In genomic region chr2:32428262-32428722, GRCm38 (mm10) we compare ENCODE assay signal across 8 mouse cellular contexts. TPM values are rescaled to one million over a fixed set of nuclear protein-coding genes. Genes with fewer than 3 reads are reported as not detected.
A peak's percentile ranks its signal among the peaks of the same experiment; 100 is the strongest.
DNase-seq lines count a peak whose midpoint lies in the region; ATAC-seq and TF ChIP-seq lines count a peak whose summit lies in the region.

No protein-coding gene starts in this region.

- no peak for ATAC-seq in cerebellum, adult (ENCODE audit: insufficient number of reproducible peaks, low FRiP score, low TSS enrichment)
- peak; percentile 73 for ATAC-seq in embryonic facial prominence, embryonic 15.5 days (ENCODE audit: insufficient number of reproducible peaks, low FRiP score, low TSS enrichment, low read depth)
- peak; percentile 84 for ATAC-seq in intestine, postnatal 0 days
- peak; percentile 76 for ATAC-seq in stomach, embryonic 15.5 days (ENCODE audit: insufficient read depth, low FRiP score, low read depth)

- H3K9ac ChIP-seq in embryonic facial prominence, embryonic 15.5 days, result peak overlapping the region; percentile 15; the same call in 1 of the 2 replicates
- H3K9ac ChIP-seq in intestine, postnatal 0 days (ENCODE audit: low read depth, low read length), result no peak overlapping the region
- H3K9ac ChIP-seq in stomach, embryonic 15.5 days, result no peak overlapping the region

- peak overlapping the region; percentile 32 for H3K4me3 ChIP-seq in cerebellum, adult 2 months (replicated peaks; ENCODE audit: insufficient read depth, low read depth, low read length)
- peak overlapping the region; percentile 13; the same call in 1 of the 2 replicates for H3K4me3 ChIP-seq in embryonic facial prominence, embryonic 15.5 days (replicated peaks)
- no peak overlapping the region for H3K4me3 ChIP-seq in intestine, postnatal 0 days (ENCODE audit: low read depth, low read length)
- peak overlapping the region; percentile 8; the same call in 1 of the 2 replicates for H3K4me3 ChIP-seq in stomach, embryonic 15.5 days (replicated peaks)

- H3K27ac ChIP-seq in cerebellum, adult 2 months (ENCODE audit: insufficient read depth, low read length), result no peak overlapping the region
- peak overlapping the region; percentile 84 for H3K27ac ChIP-seq in embryonic facial prominence, embryonic 15.5 days (replicated peaks)
- peak overlapping the region; percentile 75 for H3K27ac ChIP-seq in intestine, postnatal 0 days (ENCODE audit: low read depth, low read length)
- H3K27ac ChIP-seq in stomach, embryonic 15.5 days, result peak overlapping the region; percentile 83

- TF ChIP-seq CTCF in cerebellum, adult 2 months (IDR thresholded peaks at IDR 0.05; ENCODE audit: borderline replicate concordance, insufficient read depth, low read depth, low read length), result no peak
- no peak for TF ChIP-seq CTCF in intestine, postnatal 0 days (IDR thresholded peaks at IDR 0.05; ENCODE audit: low read depth)

- WGBS in cerebellum, adult 2 months, result 37% methylated on average over 8 of the region's 8 CpGs
- 42% methylated on average over 8 of the region's 8 CpGs for WGBS in embryonic facial prominence, embryonic 15.5 days
- 22% methylated on average over 8 of the region's 8 CpGs for WGBS in intestine, postnatal 0 days
- WGBS in stomach, embryonic 15.5 days, result 40% methylated on average over 8 of the region's 8 CpGs

- peak in 1 of 2 experiments; percentile 49 for DNase-seq in cerebellum, adult 2 months
- peak; percentile 65 for DNase-seq in 3134 (ENCODE audit: extremely low read depth, insufficient read length, low spot score)
- DNase-seq in lung, postnatal 14 days, result peak; percentile 26
- no peak for DNase-seq in Muller cell, postnatal 12 days (ENCODE audit: inconsistent ontology term)

- H3K9me3 ChIP-seq in embryonic facial prominence, embryonic 15.5 days (replicated peaks), result no peaks in the 10 kb centered on the region
- no peaks in the 10 kb centered on the region for H3K9me3 ChIP-seq in intestine, postnatal 0 days (ENCODE audit: control insufficient read depth)
- H3K9me3 ChIP-seq in stomach, embryonic 15.5 days, result no peaks in the 10 kb centered on the region

- no peaks in the 10 kb centered on the region for H3K36me3 ChIP-seq in embryonic facial prominence, embryonic 15.5 days
- no peaks in the 10 kb centered on the region for H3K36me3 ChIP-seq in intestine, postnatal 0 days (ENCODE audit: control insufficient read depth, insufficient read depth)
- no peaks in the 10 kb centered on the region for H3K36me3 ChIP-seq in stomach, embryonic 15.5 days

- H3K4me1 ChIP-seq in cerebellum, adult 2 months (ENCODE audit: control insufficient read depth, insufficient read depth, low read length), result peaks cover 23% of the 10 kb centered on the region
- H3K4me1 ChIP-seq in embryonic facial prominence, embryonic 15.5 days, result peaks cover 74% of the 10 kb centered on the region
- H3K4me1 ChIP-seq in intestine, postnatal 0 days (replicated peaks; ENCODE audit: control insufficient read depth, insufficient read depth, low read length), result peaks cover 18% of the 10 kb centered on the region
- H3K4me1 ChIP-seq in stomach, embryonic 15.5 days, result peaks cover 57% of the 10 kb centered on the region

- TF ChIP-seq POLR2A in cerebellum, adult 2 months (IDR thresholded peaks at IDR 0.05; ENCODE audit: borderline replicate concordance, insufficient read depth, low read length), result 0 out of 2 replicates have a peak, but pooled peaks have one; percentile 11

- peak overlapping the region; percentile 28 for H3K4me2 ChIP-seq in embryonic facial prominence, embryonic 15.5 days (replicated peaks)
- H3K4me2 ChIP-seq in intestine, postnatal 0 days (replicated peaks; ENCODE audit: low read depth), result peak overlapping the region; percentile 55
- peak overlapping the region; percentile 40 for H3K4me2 ChIP-seq in stomach, embryonic 15.5 days

- H3K27me3 ChIP-seq in cerebellum, adult 2 months (ENCODE audit: control insufficient read depth, insufficient read depth, low read length), result no peaks in the 10 kb centered on the region
- H3K27me3 ChIP-seq in embryonic facial prominence, embryonic 15.5 days, result no peaks in the 10 kb centered on the region
- H3K27me3 ChIP-seq in intestine, postnatal 0 days (replicated peaks; ENCODE audit: control insufficient read depth, insufficient read depth, low read length), result no peaks in the 10 kb centered on the region
- no peaks in the 10 kb centered on the region for H3K27me3 ChIP-seq in stomach, embryonic 15.5 days (replicated peaks)

RNA-seq across cellular contexts. Expression of gene Naif1, which starts 22.0 kb away (rescaled TPM):
- polyA plus RNA-seq in cerebellum, adult 2 months (2012; rRNA removed), result 3.3 TPM in 2 replicates
- polyA plus RNA-seq in embryonic facial prominence, embryonic 15.5 days (2015; fragmentation: Nextera tagmentation; extraction: Ambion mirVana), result 6.2 and 6.5 TPM in 2 replicates
- 2.9 and 3.2 TPM in 2 replicates for polyA plus RNA-seq in intestine, postnatal 0 days (2015; fragmentation: Nextera tagmentation; extraction: Ambion mirVana)
- polyA plus RNA-seq in stomach, embryonic 15.5 days (2015; fragmentation: Nextera tagmentation; extraction: Ambion mirVana), result 5.1 and 5.4 TPM in 2 replicates

RNA-seq across cellular contexts. Expression of gene Slc25a25, which starts 23.0 kb away (rescaled TPM):
- 67.0 and 76.2 TPM in 2 replicates for polyA plus RNA-seq in cerebellum, adult 2 months (2012; rRNA removed)
- polyA plus RNA-seq in embryonic facial prominence, embryonic 15.5 days (2015; fragmentation: Nextera tagmentation; extraction: Ambion mirVana), result 20.8 and 22.1 TPM in 2 replicates
- polyA plus RNA-seq in intestine, postnatal 0 days (2015; fragmentation: Nextera tagmentation; extraction: Ambion mirVana), result 45.1 and 52.6 TPM in 2 replicates
- 17.6 and 17.9 TPM in 2 replicates for polyA plus RNA-seq in stomach, embryonic 15.5 days (2015; fragmentation: Nextera tagmentation; extraction: Ambion mirVana)

RNA-seq across cellular contexts. Expression of gene Ptges2, which starts 32.6 kb away (rescaled TPM):
- 60.9 and 61.1 TPM in 2 replicates for polyA plus RNA-seq in cerebellum, adult 2 months (2012; rRNA removed)
- polyA plus RNA-seq in embryonic facial prominence, embryonic 15.5 days (2015; fragmentation: Nextera tagmentation; extraction: Ambion mirVana), result 28.3 and 29.8 TPM in 2 replicates
- polyA plus RNA-seq in intestine, postnatal 0 days (2015; fragmentation: Nextera tagmentation; extraction: Ambion mirVana), result 47.3 and 49.4 TPM in 2 replicates
- 28.5 and 31.4 TPM in 2 replicates for polyA plus RNA-seq in stomach, embryonic 15.5 days (2015; fragmentation: Nextera tagmentation; extraction: Ambion mirVana)

RNA-seq across cellular contexts. Expression of gene Lcn2, which starts 40.2 kb away (rescaled TPM):
- 0.48 and 1.0 TPM in 2 replicates for polyA plus RNA-seq in cerebellum, adult 2 months (2012; rRNA removed)
- 5.6 and 6.5 TPM in 2 replicates for polyA plus RNA-seq in embryonic facial prominence, embryonic 15.5 days (2015; fragmentation: Nextera tagmentation; extraction: Ambion mirVana)
- 4.8 and 5.4 TPM in 2 replicates for polyA plus RNA-seq in intestine, postnatal 0 days (2015; fragmentation: Nextera tagmentation; extraction: Ambion mirVana)
- polyA plus RNA-seq in stomach, embryonic 15.5 days (2015; fragmentation: Nextera tagmentation; extraction: Ambion mirVana), result 25.1 and 30.7 TPM in 2 replicates

RNA-seq across cellular contexts. Expression of gene 1110008P14Rik, which starts 46.6 kb away (rescaled TPM):
- 284 and 338 TPM in 2 replicates for polyA plus RNA-seq in cerebellum, adult 2 months (2012; rRNA removed)
- 71.6 and 71.9 TPM in 2 replicates for polyA plus RNA-seq in embryonic facial prominence, embryonic 15.5 days (2015; fragmentation: Nextera tagmentation; extraction: Ambion mirVana)
- 95.0 and 100 TPM in 2 replicates for polyA plus RNA-seq in intestine, postnatal 0 days (2015; fragmentation: Nextera tagmentation; extraction: Ambion mirVana)
- polyA plus RNA-seq in stomach, embryonic 15.5 days (2015; fragmentation: Nextera tagmentation; extraction: Ambion mirVana), result 36.1 and 42.9 TPM in 2 replicates
